Mouse (Mus musculus) embryo, embryonic 10 days (tissue): ENCODE measurements around the gene Ankrd13b.

Experiments used
- DNase-seq: peaks from one replicate; pipeline ENCODE4 v3.0.0-alpha.2; 2015; ENCODE audit warnings: low spot score

Ankrd13b gene

DNA sequence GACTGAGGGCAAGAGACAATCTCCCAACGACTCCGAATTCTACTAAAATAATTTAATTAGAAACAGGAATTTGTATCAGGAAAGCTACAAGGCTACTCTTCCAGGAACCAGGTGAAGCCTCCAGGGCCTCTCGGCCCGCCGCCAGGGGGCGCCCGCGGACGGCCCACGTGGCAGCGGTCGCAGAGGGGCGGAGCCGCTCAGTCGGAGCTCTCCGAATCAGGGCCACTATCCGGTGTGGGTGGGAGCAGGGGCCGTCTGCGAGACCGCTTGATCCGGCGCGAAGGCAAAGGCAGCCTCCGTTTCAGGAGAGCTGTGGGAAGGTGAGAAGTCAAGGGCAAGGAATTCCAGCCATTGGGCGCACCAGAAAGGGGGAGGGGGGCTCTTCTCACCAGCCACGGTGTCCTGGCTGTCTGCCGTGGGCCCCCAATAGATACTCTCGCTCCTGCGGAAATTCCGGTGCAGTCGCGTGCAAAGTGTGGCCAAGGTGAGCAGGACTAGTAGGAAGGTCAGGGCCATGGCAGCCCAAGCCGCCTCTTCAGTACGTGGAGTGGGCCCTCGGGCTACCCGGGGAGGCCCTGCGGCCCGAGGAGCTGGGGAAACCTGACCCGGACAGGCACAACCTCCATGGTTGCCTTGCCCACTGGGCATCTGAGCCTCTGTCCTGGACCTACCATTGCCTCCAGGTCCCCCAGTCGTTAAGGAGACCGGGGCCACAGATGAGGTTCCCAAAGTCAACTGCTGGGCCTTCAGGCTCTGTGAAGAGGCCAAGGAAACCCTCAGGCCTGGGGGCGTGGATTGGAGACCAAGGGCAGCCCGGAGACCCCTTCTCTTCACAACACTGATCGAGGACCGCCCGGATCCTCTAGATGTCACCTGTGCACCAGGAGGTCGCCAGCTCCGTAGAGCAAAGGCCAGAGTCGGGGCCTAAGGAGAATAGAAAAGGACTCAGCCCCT, 18.9 kb upstream of the Ankrd13b start:
- DNase-seq = peak; percentile 82

- no peak for DNase-seq
These were observed 17.9 kb upstream of the Ankrd13b start for GRCm38 (mm10) chr11:77507426-77507825.

DNA sequence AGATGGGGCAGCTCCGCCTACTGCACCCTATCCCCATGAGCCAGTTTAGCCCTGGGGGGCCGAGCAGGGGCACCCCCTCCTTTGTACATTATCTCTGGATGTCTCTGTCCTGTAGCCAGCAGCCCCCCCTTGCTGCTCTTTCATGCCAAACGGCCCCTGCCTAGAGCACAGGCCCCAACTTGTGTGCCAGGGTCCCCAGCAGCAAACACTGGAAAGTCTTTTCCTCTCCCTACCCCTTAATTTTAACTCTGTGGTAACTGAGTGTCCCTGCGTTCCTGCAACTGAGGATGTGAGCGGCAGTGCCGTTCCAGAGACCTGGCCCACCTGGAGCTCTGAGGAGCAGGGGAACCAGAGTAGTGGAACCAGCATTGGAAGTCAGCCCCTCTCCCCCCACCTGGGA, 17.5 kb upstream of the Ankrd13b start:
- no peak for DNase-seq

- no peak for DNase-seq
These were observed 16.8 kb upstream of the Ankrd13b start for GRCm38 (mm10) chr11:77506273-77506672.

GRCm38 (mm10) chr11:77505291-77505980, 16.0 kb upstream of the Ankrd13b start:
- no peak for DNase-seq

GRCm38 (mm10) chr11:77504377-77504776, 14.9 kb upstream of the Ankrd13b start:
- no peak for DNase-seq

- no peak for DNase-seq
These were observed 14.0 kb upstream of the Ankrd13b start for GRCm38 (mm10) chr11:77503511-77503910.

- no peak for DNase-seq
These were observed 13.0 kb upstream of the Ankrd13b start for GRCm38 (mm10) chr11:77502481-77502880.

DNA sequence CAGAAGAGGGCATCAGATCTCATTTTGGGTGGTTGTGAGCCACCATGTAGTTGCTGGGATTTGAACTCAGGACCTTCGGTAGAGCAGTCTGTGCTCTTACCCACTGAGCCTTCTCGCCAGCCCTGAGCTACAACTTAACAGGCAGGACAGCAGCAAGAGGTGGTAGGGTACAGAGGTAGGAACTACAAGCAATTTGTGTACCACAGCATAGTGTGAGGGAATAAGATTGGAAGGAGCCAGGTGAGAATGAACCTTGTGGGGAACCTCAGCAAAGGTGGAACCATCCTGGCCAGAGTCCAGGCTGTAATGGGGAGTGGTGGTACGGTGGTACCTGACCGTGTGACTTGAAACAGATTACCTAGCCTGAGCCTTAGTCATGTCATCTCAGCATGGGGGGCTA, 12.5 kb upstream of the Ankrd13b start:
- no peak for DNase-seq

DNA sequence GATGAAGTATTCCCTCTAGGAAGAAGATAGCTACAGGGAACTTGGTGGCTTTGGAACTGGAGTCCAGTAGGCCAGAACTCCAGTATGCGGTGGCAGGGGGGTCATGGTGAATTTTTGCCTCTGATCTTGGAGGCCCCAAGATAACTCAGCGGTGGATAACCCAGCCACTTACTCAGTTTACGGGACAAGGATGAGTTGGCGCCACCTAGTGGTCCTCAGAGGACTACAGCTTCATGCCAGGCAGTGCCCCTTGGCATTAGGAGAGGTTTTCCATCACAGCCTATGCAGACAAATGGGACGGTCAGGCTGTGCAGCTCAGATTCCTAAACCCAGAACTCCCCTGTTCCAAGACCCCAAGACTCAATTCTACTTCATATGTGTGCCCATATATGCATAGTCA, 11.9 kb upstream of the Ankrd13b start:
- DNase-seq = peak; percentile 89

GRCm38 (mm10) chr11:77500361-77501325, 11.2 kb upstream of the Ankrd13b start:
- no peak for DNase-seq

DNA sequence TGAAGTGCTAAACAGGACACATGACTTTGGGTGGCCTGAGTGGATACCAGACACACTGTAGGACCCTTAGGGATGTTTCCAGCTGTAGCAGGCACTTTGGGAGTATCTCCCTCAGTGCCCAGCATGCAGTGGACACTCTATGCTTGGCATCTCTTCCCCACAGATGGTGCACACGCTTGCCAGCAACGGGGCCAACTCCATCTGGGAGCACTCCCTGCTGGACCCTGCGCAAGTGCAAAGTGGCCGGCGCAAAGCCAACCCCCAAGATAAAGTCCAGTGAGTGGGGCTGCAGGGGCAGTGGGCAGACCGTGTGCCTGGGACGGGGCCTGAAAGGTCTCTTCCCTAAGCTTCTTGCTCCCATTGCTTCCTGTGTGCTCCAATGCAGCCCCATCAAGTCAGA, 9.9 kb upstream of the Ankrd13b start:
- no peak for DNase-seq

GRCm38 (mm10) chr11:77498261-77499139, 9.0 kb upstream of the Ankrd13b start:
- peak; percentile 60 for DNase-seq

DNA sequence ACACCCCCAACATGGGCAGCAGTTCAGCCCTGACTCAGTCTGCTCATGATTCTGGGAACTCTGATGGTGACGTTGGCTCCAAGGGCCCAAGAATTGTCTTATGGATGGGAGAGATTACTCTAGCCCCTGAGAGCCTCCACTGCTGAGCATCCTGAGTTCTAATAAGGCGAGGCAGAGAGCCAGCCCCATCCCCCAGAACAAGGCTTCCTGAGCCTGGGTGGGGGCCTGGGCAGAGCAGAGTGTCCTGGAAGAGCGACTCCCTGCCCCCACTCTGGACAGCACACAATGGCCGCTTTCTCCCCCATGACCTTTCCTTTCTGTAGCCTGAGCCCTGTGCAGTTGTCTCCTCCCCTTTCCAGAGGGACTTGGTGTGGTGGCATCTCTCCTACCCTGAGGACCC, 8.4 kb upstream of the Ankrd13b start:
- peak; percentile 77 for DNase-seq

GRCm38 (mm10) chr11:77497341-77497756, 7.9 kb upstream of the Ankrd13b start:
- peak; percentile 90 for DNase-seq

- no peak for DNase-seq
These were observed 6.0 kb upstream of the Ankrd13b start for GRCm38 (mm10) chr11:77495507-77495906.

DNA sequence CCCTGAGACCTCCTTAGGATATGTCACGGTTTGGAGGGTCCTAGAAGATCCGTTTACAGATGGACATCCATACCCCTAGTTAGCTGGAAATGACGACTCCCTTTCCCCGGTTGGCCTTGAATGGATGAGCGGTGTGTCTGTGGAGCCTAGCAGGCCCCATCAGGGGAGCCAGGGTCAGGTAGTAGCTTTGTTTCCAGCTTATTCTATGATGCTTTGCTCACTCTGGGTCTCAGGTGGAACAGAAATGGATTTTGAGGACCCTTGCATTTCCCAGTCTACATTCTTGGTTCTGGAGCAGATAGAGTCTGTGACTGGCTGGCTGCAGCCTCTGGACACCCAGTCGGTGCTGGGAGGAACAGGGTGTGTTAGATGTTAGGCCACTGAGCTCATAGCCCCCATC, 5.3 kb upstream of the Ankrd13b start:
- DNase-seq = no peak

DNA sequence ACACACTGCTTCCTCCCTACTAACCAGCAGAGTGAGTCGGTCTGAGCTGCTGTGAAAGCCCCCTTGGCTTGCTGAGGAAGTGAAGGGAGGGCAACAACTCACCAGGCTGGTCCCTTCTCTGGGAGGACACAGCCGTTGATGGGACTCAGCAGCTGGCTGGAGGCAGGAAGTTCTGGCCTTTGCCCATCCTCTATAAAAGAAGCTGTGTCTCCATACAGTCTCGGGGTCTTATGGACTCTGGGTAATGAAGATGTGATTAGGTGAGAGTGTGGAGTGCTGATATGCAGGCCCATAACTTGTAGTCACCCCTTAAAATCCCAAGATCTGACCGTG, 4.8 kb upstream of the Ankrd13b start:
- no peak for DNase-seq

- peak; percentile 40 for DNase-seq
These were observed 4.2 kb upstream of the Ankrd13b start, which contains the start of gene Git1 for GRCm38 (mm10) chr11:77493512-77494343. Git1 (plus strand) TSS chr11:77493562.

DNA sequence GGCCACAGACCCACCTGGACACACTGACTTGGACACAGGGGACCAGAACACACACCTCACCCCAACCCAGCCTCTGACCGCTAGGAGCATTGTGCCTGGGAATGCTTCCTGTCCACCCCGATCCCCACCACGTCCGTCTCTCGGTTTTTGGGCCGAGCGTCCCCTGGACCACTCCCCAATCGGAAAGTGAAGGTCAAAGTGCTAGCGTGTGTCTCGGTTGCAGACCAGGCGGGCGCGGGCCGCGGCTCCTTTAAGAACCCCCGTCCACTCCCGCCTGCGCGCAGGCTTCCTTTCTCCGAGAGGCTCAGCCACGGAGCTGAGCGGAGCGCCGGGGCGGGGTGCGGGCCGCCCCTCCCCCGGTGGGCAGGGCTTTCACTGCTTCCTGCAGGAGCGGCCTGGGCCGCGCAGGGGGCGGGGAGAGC, 3.4 kb upstream of the Ankrd13b start:
- DNase-seq = peak; percentile 89
